Mouse (Mus musculus) G1E (cell line): Measurements from ENCODE around the gene Cct8.

Experiments used
- CTCF ChIP-seq: IDR thresholded peaks from 2 replicates; pipeline ENCODE4 v1.5.1; 2012; ENCODE audit warnings: low read depth, low read length, inconsistent platforms, mixed read lengths
- TAL1 ChIP-seq: conservative IDR thresholded peaks from 2 replicates; pipeline ENCODE4 v1.6.1; 2012; ENCODE audit warnings: low read depth, low read length, inconsistent platforms, mixed read lengths

- TF ChIP-seq CTCF (no peak), TAL1 (no peak)
These were observed 11.3 kb downstream of the Cct8 start for GRCm38 (mm10) chr16:87484367-87484766.
